Mouse (Mus musculus) left cerebral cortex, postnatal 14 days (tissue): ENCODE measurements around the gene Serpina3k. TPM values are rescaled to one million over a fixed set of nuclear protein-coding genes. Genes with fewer than 3 reads are reported as not detected.
"Not testable (repeated sequence)": the region's sequence is repeated elsewhere in the genome, so short reads cannot be mapped to it uniquely, and the experiment has no call there.

ENCODE experiments used
- DNase-seq, 2 experiments: peaks; one replicate each; pipeline ENCODE4 v3.0.0; 2021 to 2022; ENCODE audit warnings: low spot score in 2 of 2, mixed read lengths in 1 of 2
- intact Hi-C: fragments of 180-260 bp; cut with DNase I; formaldehyde crosslinking; loops from one replicate; pipeline ENCODE4 v1.15.1; 2025
- total RNA-seq, 2 experiments: library from RNA; stranded (reverse); gene quantifications; 2 replicates each; pipeline ENCODE4 v1.2.3; 2021

The Serpina3k gene
- total RNA-seq, 2 experiments from 2014 or later: not detected

DNA sequence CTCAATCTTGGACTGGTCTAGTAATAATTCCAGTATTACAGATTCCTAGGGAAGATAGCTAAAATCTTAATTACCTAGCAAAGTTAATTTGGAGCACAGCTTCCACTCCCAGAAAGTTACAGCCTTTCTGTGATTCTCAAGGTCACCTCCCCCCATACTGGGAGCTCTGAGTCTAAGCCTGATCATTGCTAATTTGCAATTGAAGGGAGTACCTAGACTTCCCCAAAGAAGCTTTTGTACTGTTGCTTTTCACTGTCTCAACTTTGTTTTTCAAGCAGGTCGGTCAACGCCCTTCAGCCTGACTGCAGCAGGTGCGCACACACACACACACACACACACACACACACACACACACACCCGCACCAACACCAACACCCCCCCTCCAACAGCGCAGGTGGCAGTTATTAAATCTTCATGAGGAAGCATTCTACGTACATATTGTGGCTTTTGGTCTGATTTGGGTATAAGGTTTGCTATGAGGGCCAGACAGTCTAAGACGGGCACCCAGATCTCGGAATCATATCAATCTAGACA lies 42.9 kb downstream of the Serpina3k start:
- intact Hi-C loops: not testable (repeated sequence)

DNA sequence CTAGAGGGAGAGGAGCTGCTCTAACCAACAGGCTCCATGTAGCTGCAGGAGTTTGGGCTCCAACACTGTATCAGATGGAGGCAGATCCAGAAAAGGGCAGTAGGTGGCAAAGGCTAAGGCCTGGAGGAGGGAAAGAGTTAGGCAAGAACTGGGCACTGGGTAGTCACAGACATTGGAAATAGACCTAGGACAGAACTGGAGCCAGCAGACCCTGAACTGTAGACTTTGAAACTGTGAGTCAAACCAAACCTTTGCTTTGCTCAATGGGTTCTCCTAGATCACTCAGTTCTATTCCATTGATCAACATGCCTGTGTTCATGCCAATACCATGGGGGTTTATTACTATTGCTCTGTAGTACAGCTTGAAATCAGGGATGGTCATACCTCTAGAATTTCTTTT lies 47.7 kb downstream of the Serpina3k start:
- DNase-seq, intact Hi-C loops: not testable (repeated sequence)

More for the DNA sequence above, 42.9 kb downstream of the Serpina3k start:
- DNase-seq: not testable (repeated sequence)

DNA sequence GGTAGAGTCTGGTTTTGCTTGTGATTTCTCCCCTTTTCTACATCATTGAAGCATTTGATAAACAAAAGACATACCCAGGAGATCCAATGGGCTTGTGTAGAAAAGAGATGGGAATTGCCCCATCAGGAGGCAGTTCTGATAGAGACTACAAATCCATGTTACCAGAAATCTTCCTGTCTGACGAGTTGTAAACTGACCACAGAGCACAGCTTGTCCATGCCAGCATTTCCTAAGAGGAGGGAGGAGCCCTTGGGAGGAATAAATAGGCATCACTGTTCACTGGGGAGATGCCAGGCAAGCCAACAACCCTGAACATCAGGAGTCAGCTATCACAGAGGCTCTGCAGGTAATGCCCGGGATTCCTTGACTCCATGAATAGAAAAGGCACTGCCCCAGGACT lies 48.6 kb downstream of the Serpina3k start:
- DNase-seq, intact Hi-C loops: not testable (repeated sequence)

DNA sequence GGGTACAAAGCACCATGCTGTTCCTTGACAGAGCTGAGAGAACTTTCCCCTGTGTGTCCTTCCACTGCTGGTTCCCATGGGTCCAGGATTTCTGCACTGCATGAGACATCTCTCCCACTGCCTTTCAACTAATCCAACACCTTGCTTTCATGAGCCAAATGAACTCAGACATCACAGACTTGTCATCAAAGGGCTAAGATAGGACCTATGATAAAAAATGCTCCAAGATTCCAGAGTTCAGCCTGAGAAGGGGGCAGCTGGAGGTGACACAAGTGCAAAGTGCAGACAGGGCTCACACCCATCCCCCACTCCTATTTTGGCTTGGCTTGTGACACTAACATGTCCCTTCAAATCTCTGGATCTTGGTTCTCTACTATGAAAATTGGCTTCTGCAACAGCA lies 50.2 kb downstream of the Serpina3k start:
- intact Hi-C loops: no loop called here
- no peak for DNase-seq

DNA sequence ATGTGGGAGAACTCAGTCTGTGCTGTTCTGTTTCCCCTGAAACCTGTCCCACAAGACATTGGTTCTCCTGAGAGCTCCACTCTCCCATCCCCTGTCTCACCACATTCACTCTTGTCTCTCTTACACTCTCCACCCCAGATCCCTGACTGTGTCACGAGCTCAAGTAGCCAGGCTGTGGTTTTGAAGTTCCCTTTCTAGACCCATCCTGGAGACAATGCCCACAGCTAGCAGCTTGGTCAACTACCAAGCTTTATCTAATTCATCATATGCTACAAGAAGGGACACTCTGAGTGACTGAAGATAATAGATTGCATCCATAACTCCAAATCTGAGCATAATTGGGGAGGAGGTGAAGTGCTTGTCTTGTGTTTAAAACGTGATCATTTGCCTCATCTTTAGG lies 52.8 kb downstream of the Serpina3k start:
- DNase-seq, intact Hi-C loops: not testable (repeated sequence)

Other genes with a start within 250 kb of the Serpina3k start
- gene Serpina5, start 237.4 kb upstream of the Serpina3k start, total RNA-seq: not detected
- gene Serpina3a, start 225.8 kb upstream of the Serpina3k start, total RNA-seq: not detected
- gene Serpina3b, start 210.5 kb upstream of the Serpina3k start, total RNA-seq: not detected
- not detected for gene Serpina3c, start 184.6 kb upstream of the Serpina3k start, total RNA-seq
- not detected for gene Serpina3f, start 123.9 kb upstream of the Serpina3k start, total RNA-seq
- gene Serpina3g, start 102.2 kb upstream of the Serpina3k start, total RNA-seq: under 1 TPM; 0.26 to 0.27 TPM
- gene Serpina3i, start 75.4 kb upstream of the Serpina3k start, total RNA-seq: not detected
- not detected for gene Serpina3j, start 23.9 kb upstream of the Serpina3k start, total RNA-seq
- gene Serpina3m, start within 50 bp of the Serpina3k start, total RNA-seq: not detected
- 1 to 10 TPM; 5.4 to 8.9 TPM for gene Serpina3n, start 68.2 kb downstream of the Serpina3k start, total RNA-seq
- gene Gsc, start 134.8 kb downstream of the Serpina3k start, total RNA-seq: not detected